ENCODE assay signal across 9 mouse cellular contexts in the genomic region with DNA sequence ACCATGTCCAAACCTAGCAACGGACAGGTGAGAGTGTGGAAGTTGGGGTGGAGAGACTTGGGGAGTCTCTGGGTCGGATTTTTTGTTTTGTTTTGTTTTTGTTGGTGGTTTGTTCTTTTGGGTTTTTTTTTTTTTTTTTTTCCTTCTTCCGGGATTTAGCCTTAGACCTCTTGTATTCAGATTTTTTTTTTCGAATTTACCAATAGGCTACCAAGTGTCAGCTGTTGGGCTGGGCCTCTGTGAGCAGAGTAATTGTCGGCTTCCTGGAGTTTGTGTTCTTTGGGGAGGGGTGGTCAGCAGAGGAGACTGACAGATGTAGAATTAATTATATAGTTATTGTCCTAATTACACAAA. TPM values are rescaled to one million over a fixed set of nuclear protein-coding genes. Genes with fewer than 3 reads are reported as not detected.
DNase-seq lines count a peak whose midpoint lies in the region; ATAC-seq and TF ChIP-seq lines count a peak whose summit lies in the region.
"Had no signal": no experiment of that assay in that cellular context is flagged by ENCODE, and none has a peak within 500 bp of the region (broad histone marks: within the 10 kb centered on the region; RNA-seq: fewer than 3 reads in every experiment).

No protein-coding gene starts in this region.

- TF ChIP-seq CTCF in G1E (IDR thresholded peaks at IDR 0.05; ENCODE audit: low read depth, low read length), result no peak

- H3K4me1 ChIP-seq in G1E (ENCODE audit: insufficient read depth, low read depth, low read length), result peaks cover 54% of the 10 kb centered on the region
- peaks cover 35% of the 10 kb centered on the region for H3K4me1 ChIP-seq in heart, embryonic 10.5 days

- no peak for ATAC-seq in G1E (ENCODE audit: extremely low read depth, insufficient number of reproducible peaks, low FRiP score, poor library complexity, severe bottlenecking)
- peak; percentile 40; the same call in 1 of the 2 replicates for ATAC-seq in monocyte, adult 5-6 weeks (replicated peaks; ENCODE audit: insufficient number of reproducible peaks, low FRiP score, low TSS enrichment, poor library complexity, severe bottlenecking)

- H3K27me3 ChIP-seq in G1E (ENCODE audit: insufficient read depth, low read length), result no peaks in the 10 kb centered on the region
- H3K27me3 ChIP-seq in heart, embryonic 10.5 days (ENCODE audit: insufficient read depth, poor library complexity, severe bottlenecking), result no peaks in the 10 kb centered on the region

- H3K36me3 ChIP-seq in G1E (replicated peaks), result peaks cover 55% of the 10 kb centered on the region
- peaks cover 47% of the 10 kb centered on the region for H3K36me3 ChIP-seq in heart, embryonic 10.5 days

- H3K4me3 ChIP-seq in G1E (ENCODE audit: low read depth, low read length), result peak overlapping the region; percentile 91
- peak overlapping the region; percentile 99 for H3K4me3 ChIP-seq in heart, embryonic 10.5 days

- peak overlapping the region; percentile 99 for H3K27ac ChIP-seq in heart, embryonic 10.5 days

- DNase-seq in CD4-positive helper T cell, adult 2 months (ENCODE audit: low read depth, low spot score), result peak; percentile 73
- DNase-seq in G1E (ENCODE audit: low spot score), result peak; percentile 51
- DNase-seq in heart, embryonic 10.5 days (ENCODE audit: low spot score), result no peak
- DNase-seq in kidney, postnatal 36 days, result peak; percentile 58 to 59
- no peak for DNase-seq in Muller cell, postnatal 12 days (ENCODE audit: inconsistent ontology term)
- no peak for DNase-seq in c-Kit-positive CD71-positive TER-119-positive erythroid progenitor cells, embryonic 14.5 days (ENCODE audit: low spot score)
- DNase-seq in ovary, postnatal 14 days (ENCODE audit: low spot score), result no peak

- no peaks in the 10 kb centered on the region; the same call in 1 of the 2 replicates for H3K9me3 ChIP-seq in G1E (replicated peaks)
- no peaks in the 10 kb centered on the region for H3K9me3 ChIP-seq in heart, embryonic 10.5 days

- 9% methylated on average over 5 of the region's 5 CpGs for WGBS in heart, embryonic 10.5 days

RNA-seq across cellular contexts. Expression of a gene that starts 1.6 kb away (rescaled TPM):
- 123 and 126 TPM in 2 replicates for total RNA-seq in G1E (2014; fragmentation: Nextera tagmentation)
- total RNA-seq in G1E (2017), result 94.4 and 108 TPM in 2 replicates
- 346 and 451 TPM in 2 replicates for polyA plus RNA-seq in G1E (2012)
- polyA plus RNA-seq in heart, embryonic 10.5 days (2016; fragmentation: Nextera tagmentation; extraction: Ambion mirVana), result 46.3 and 66.0 TPM in 2 replicates
- total RNA-seq in monocyte, adult 5-6 weeks (2017), result 92.4 to 105 TPM (median 102 TPM) in 3 replicates

RNA-seq across cellular contexts. Expression of a gene that starts 1.8 kb away (rescaled TPM):
- total RNA-seq in G1E (2014; fragmentation: Nextera tagmentation), result 22.2 and 25.9 TPM in 2 replicates
- total RNA-seq in G1E (2017), result 1.4 and 2.5 TPM in 2 replicates
- polyA plus RNA-seq in G1E (2012), result 1.2 and 2.3 TPM in 2 replicates
- 0.67 and 1.6 TPM in 2 replicates for polyA plus RNA-seq in heart, embryonic 10.5 days (2016; fragmentation: Nextera tagmentation; extraction: Ambion mirVana)
- total RNA-seq in monocyte, adult 5-6 weeks (2017), result not detected in 3 replicates

RNA-seq across cellular contexts. Expression of a gene that starts 14.4 kb away (rescaled TPM):
- total RNA-seq in G1E (2014; fragmentation: Nextera tagmentation) (not detected in 2 replicates), G1E (2017) (0.06 TPM in 1 of 2 replicates, not detected in the other)
- polyA plus RNA-seq in G1E (2012), result not detected in 2 replicates
- polyA plus RNA-seq in heart, embryonic 10.5 days (2016; fragmentation: Nextera tagmentation; extraction: Ambion mirVana), result 0.10 and 0.41 TPM in 2 replicates
- total RNA-seq in monocyte, adult 5-6 weeks (2017), result not detected in 3 replicates

RNA-seq across cellular contexts. Expression of a gene that starts 18.0 kb away (rescaled TPM):
- not detected in 2 replicates for total RNA-seq in G1E (2014; fragmentation: Nextera tagmentation)
- not detected in 2 replicates for total RNA-seq in G1E (2017)
- not detected in 2 replicates for polyA plus RNA-seq in G1E (2012)
- polyA plus RNA-seq in heart, embryonic 10.5 days (2016; fragmentation: Nextera tagmentation; extraction: Ambion mirVana), result not detected in 2 replicates
- not detected in 3 replicates for total RNA-seq in monocyte, adult 5-6 weeks (2017)
- total RNA-seq: heart, adult 18-20 months had no signal

RNA-seq across cellular contexts. Expression of a gene that starts 20.6 kb away (rescaled TPM):
- total RNA-seq in G1E (2014; fragmentation: Nextera tagmentation) (5.4 and 6.1 TPM in 2 replicates), G1E (2017) (3.1 and 4.4 TPM in 2 replicates)
- polyA plus RNA-seq in G1E (2012), result 20.4 and 22.7 TPM in 2 replicates
- 2.2 and 4.1 TPM in 2 replicates for polyA plus RNA-seq in heart, embryonic 10.5 days (2016; fragmentation: Nextera tagmentation; extraction: Ambion mirVana)
- 0.57 to 1.7 TPM (median 1.6 TPM) in 3 replicates for total RNA-seq in monocyte, adult 5-6 weeks (2017)

Comparison
In these comparisons a context has a peak if more than half of its experiments do, and no peak if none do; other contexts are left out.
1. DNase-seq: peak in CD4-positive helper T cell, adult 2 months (single experiment), G1E (single experiment) and kidney, postnatal 36 days (2 of 2); none in heart, embryonic 10.5 days (single experiment), Muller cell, postnatal 12 days (single experiment), c-Kit-positive CD71-positive TER-119-positive erythroid progenitor cells, embryonic 14.5 days (single experiment) and ovary, postnatal 14 days (single experiment).